Mouse (Mus musculus) stomach, postnatal 0 days (tissue): Measurements from ENCODE around the gene Slain2.

ENCODE experiments used
- CTCF ChIP-seq: IDR thresholded peaks from 2 replicates; pipeline ENCODE4 v1.5.1; 2016; ENCODE audit warnings: antibody characterized with exemption, low read depth, mild to moderate bottlenecking, moderate library complexity
- EP300 ChIP-seq: optimal IDR thresholded peaks from 2 replicates; pipeline ENCODE3; 2016; ENCODE audit warnings: antibody characterized with exemption

DNA sequence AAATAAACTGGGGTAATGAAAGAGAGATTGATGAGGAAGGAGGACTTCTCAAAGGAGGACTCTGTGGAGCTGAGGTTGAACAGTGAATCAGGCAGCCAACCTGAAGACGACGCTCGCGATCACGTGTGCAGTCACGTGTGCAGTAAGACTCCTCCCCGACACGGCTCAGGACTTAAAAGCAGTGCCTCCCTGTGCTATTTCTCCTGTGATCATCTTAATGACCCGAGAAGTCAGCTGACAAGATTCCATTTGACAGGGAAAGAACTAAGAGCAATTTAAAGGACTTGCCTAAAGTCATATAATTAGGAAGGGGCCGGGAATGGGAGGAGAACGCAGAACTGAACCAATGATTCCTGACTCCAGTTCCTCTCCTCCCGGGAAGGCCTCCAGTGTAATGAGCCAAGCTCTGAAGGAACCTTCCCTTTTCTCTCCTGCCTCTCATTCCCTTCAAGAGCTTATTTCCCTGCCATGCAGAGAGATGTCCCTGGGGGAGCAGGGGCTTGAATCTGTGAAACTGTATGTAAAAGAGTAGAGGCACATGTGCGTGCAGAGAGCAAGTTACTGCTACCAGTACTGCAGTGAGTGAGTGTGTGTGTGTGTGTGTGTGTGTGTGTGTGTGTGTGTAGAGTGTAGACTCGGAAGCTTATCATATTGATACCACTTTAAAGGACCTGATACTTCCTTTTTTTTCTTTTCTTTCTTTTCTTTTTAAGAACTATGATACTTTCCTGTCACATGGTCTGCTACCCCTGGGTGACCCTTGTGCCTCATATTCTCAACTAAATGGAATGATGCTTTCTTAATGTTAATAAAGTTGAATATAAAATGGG is 44.1 kb upstream of the Slain2 start:
- no peak for TF ChIP-seq CTCF
- TF ChIP-seq EP300, result no peak
